Mouse (Mus musculus) gastrocnemius, adult 8-10 months (tissue): Measurements from ENCODE around the gene Lcn2. TPM values are rescaled to one million over a fixed set of nuclear protein-coding genes. Genes with fewer than 3 reads are reported as not detected.
A peak's percentile ranks its signal among the peaks of the same experiment; 100 is the strongest.

ENCODE experiments used
- DNase-seq, 2 experiments: peaks; one replicate each; pipeline ENCODE4 v3.0.0; 2022; ENCODE audit warnings: low spot score in 2 of 2
- total RNA-seq, 4 experiments: library from RNA; stranded (reverse); gene quantifications; 2 replicates each; pipeline ENCODE4 v1.2.4; 2022

Gene Lcn2
- total RNA-seq, 4 experiments from 2014 or later = 0.65 to 1.9 TPM; not detected in 2

GRCm38 (mm10) chr2:32413936-32414335, 25.9 kb upstream of the Lcn2 start:
- peak in 1 of 2 experiments; percentile 36 for DNase-seq

- no peak for DNase-seq
These were observed 24.9 kb upstream of the Lcn2 start for GRCm38 (mm10) chr2:32412742-32413531.

- DNase-seq = no peak
These were observed 23.4 kb upstream of the Lcn2 start for GRCm38 (mm10) chr2:32411407-32411806.

GRCm38 (mm10) chr2:32408429-32409424, 20.7 kb upstream of the Lcn2 start:
- DNase-seq = no peak

GRCm38 (mm10) chr2:32407144-32407824, 19.2 kb upstream of the Lcn2 start:
- DNase-seq = no peak

- DNase-seq = peak; percentile 89 to 93
These were observed 16.6 kb upstream of the Lcn2 start for GRCm38 (mm10) chr2:32404663-32405062.

GRCm38 (mm10) chr2:32396695-32397094, 8.6 kb upstream of the Lcn2 start:
- DNase-seq = no peak

- peak; percentile 83 to 84 for DNase-seq
These were observed 8.0 kb upstream of the Lcn2 start for GRCm38 (mm10) chr2:32395946-32396621.

GRCm38 (mm10) chr2:32395484-32395945, 7.5 kb upstream of the Lcn2 start, which contains the start of gene Ptges2:
Gene Ptges2, plus strand, starts transcription at chr2:32395896.
- peak; percentile 86 to 88 for DNase-seq

- DNase-seq = no peak
These were observed 6.9 kb upstream of the Lcn2 start for GRCm38 (mm10) chr2:32394973-32395372.

- DNase-seq = no peak
These were observed 4.0 kb upstream of the Lcn2 start for GRCm38 (mm10) chr2:32392063-32392462.

- DNase-seq = no peak
These were observed 2.8 kb upstream of the Lcn2 start for GRCm38 (mm10) chr2:32390871-32391270.

- DNase-seq = no peak
These were observed 1.1 kb upstream of the Lcn2 start for GRCm38 (mm10) chr2:32389157-32389556.

- DNase-seq = no peak
These were observed 5.4 kb downstream of the Lcn2 start for GRCm38 (mm10) chr2:32382689-32383088.

GRCm38 (mm10) chr2:32381775-32382223, 6.3 kb downstream of the Lcn2 start, which contains the start of gene 1110008P14Rik:
Gene 1110008P14Rik, minus strand, starts transcription at chr2:32381938.
- peak; percentile 90 to 94 for DNase-seq

- no peak for DNase-seq
These were observed 6.8 kb downstream of the Lcn2 start for GRCm38 (mm10) chr2:32381141-32381774.

GRCm38 (mm10) chr2:32380001-32380500, 8.0 kb downstream of the Lcn2 start:
- DNase-seq = no peak

GRCm38 (mm10) chr2:32376963-32377362, 11.1 kb downstream of the Lcn2 start:
- no peak for DNase-seq

- DNase-seq = no peak
These were observed 12.6 kb downstream of the Lcn2 start for GRCm38 (mm10) chr2:32375317-32375940.
